ENCODE assay signal across 8 mouse cellular contexts in the genomic region with DNA sequence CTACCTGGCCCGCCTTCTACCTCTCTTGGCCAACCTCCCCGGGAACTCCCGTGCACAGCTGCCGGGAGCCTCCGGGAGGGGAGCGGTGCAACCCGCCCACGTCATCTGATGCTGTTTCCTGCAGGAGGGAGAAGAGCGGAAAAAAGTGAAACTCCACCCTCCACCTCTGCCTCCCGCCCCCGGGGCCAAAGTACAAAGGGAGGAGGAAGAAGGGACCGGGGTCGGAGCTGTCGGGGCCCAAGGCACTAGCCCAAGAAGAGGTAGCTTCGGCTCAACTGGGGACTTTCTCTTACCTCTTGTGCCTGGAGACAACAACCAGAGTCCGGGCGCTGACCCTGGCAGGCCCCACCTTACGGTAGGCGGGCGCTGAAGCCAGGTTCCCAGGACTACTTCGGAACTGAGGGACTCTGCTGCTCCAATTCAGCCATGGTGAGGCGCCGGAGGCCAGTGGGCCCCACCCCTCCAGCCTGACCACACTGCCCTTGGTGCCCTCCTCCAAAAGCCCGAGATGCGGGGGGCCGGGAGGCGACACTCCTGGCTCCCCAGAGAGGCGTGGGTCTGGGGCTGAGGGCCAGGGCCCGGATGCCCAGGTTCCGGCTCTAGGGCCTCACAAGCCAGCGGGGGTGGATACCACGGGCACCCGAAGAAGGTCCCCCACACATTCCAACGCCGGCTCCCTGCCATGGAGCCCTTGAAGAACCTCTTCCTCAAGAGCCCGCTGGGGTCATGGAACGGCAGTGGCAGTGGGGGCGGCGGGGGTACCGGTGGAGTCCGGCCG. TPM values are rescaled to one million over a fixed set of nuclear protein-coding genes. Genes with fewer than 3 reads are reported as not detected.
A peak's percentile ranks its signal among the peaks of the same experiment; 100 is the strongest.
DNase-seq lines count a peak whose midpoint lies in the region; ATAC-seq and TF ChIP-seq lines count a peak whose summit lies in the region.

No protein-coding gene starts in this region.

- peak overlapping the region; percentile 90 for H3K27ac ChIP-seq in left cerebral cortex, adult 2 months

- H3K4me3 ChIP-seq in left cerebral cortex, adult 2 months, result peak overlapping the region; percentile 79

- ATAC-seq in megakaryocyte, adult 5-6 weeks (ENCODE audit: poor library complexity, severe bottlenecking), result peak; percentile 68

- peak; percentile 93 to 97 for DNase-seq in adrenal gland, adult (ENCODE audit: inconsistent age in 2 of 2, low spot score in 1 of 2)
- DNase-seq in embryo, embryonic 10.5 days (ENCODE audit: low spot score), result peak; percentile 84
- DNase-seq in gastrocnemius, postnatal 10 days, result peak; percentile 78
- peak; percentile 26 for DNase-seq in hindlimb bud, embryonic 11.5 days (ENCODE audit: extremely low spot score, low read depth, low spot score)
- peak; percentile 71 to 80 for DNase-seq in left cerebral cortex, adult 2 months (ENCODE audit: extremely low spot score in 1 of 2, low spot score in 2 of 2)
- DNase-seq in right cerebral cortex, adult 18-20 months, result peak; percentile 85
- peak; percentile 71 for DNase-seq in urinary bladder, adult 2 months (ENCODE audit: low spot score)

- intact Hi-C loops in left cerebral cortex, adult 2 months (cut with DNase I), result loop anchor here (2.0 to 5.0 kb wide), 2 partner anchors 53 to 322 kb away; partner anchors contain the start of genes Banf1, Eif1ad and Rela

- no peak for TF ChIP-seq CTCF in left cerebral cortex, adult 2 months (IDR thresholded peaks at IDR 0.05)

RNA-seq across cellular contexts. Expression of gene Pcnx3, which starts 1.0 kb away (rescaled TPM):
- 10 to 100 TPM; 19.5 to 32.5 TPM for total RNA-seq in gastrocnemius, postnatal 10 days (2021)
- 10 to 100 TPM; 77.5 to 80.0 TPM for total RNA-seq in left cerebral cortex, adult 2 months (2021)
- total RNA-seq in megakaryocyte, adult 5-6 weeks (2015), result 25.9 and 33.1 TPM in 2 replicates
- total RNA-seq in megakaryocyte, adult 5-6 weeks (2017), result 19.3 and 19.6 TPM in 2 replicates
- polyA plus RNA-seq in urinary bladder, adult 2 months (2012; rRNA removed), result 40.5 and 53.5 TPM in 2 replicates

RNA-seq across cellular contexts. Expression of gene Map3k11, which starts 1.2 kb away (rescaled TPM):
- 10 to 100 TPM; 19.3 to 25.0 TPM for total RNA-seq in gastrocnemius, postnatal 10 days (2021)
- 10 to 100 TPM; 16.2 to 17.0 TPM for total RNA-seq in left cerebral cortex, adult 2 months (2021)
- 30.3 and 35.3 TPM in 2 replicates for total RNA-seq in megakaryocyte, adult 5-6 weeks (2015)
- total RNA-seq in megakaryocyte, adult 5-6 weeks (2017), result 39.8 and 50.8 TPM in 2 replicates
- 19.9 and 22.0 TPM in 2 replicates for polyA plus RNA-seq in urinary bladder, adult 2 months (2012; rRNA removed)

RNA-seq across cellular contexts. Expression of gene Kcnk7, which starts 14.4 kb away (rescaled TPM):
- not detected for total RNA-seq in gastrocnemius, postnatal 10 days (2021)
- total RNA-seq in left cerebral cortex, adult 2 months (2021), result not detected
- total RNA-seq in megakaryocyte, adult 5-6 weeks (2015), result not detected in 2 replicates
- total RNA-seq in megakaryocyte, adult 5-6 weeks (2017), result not detected in 2 replicates
- 0.13 and 0.25 TPM in 2 replicates for polyA plus RNA-seq in urinary bladder, adult 2 months (2012; rRNA removed)

RNA-seq across cellular contexts. Expression of gene Sipa1, which starts 26.2 kb away (rescaled TPM):
- total RNA-seq in gastrocnemius, postnatal 10 days (2021), result 10 to 100 TPM; 25.5 to 36.6 TPM
- total RNA-seq in left cerebral cortex, adult 2 months (2021), result 10 to 100 TPM; 18.2 to 19.0 TPM
- 50.8 and 65.8 TPM in 2 replicates for total RNA-seq in megakaryocyte, adult 5-6 weeks (2015)
- 50.1 and 78.7 TPM in 2 replicates for total RNA-seq in megakaryocyte, adult 5-6 weeks (2017)
- 17.3 and 19.6 TPM in 2 replicates for polyA plus RNA-seq in urinary bladder, adult 2 months (2012; rRNA removed)

RNA-seq across cellular contexts. Expression of gene Ehbp1l1, which starts 36.4 kb away (rescaled TPM):
- 100 to 1,000 TPM; 280 to 285 TPM for total RNA-seq in gastrocnemius, postnatal 10 days (2021)
- 10 to 100 TPM; 21.1 to 30.7 TPM for total RNA-seq in left cerebral cortex, adult 2 months (2021)
- total RNA-seq in megakaryocyte, adult 5-6 weeks (2015), result 30.8 and 31.0 TPM in 2 replicates
- total RNA-seq in megakaryocyte, adult 5-6 weeks (2017), result 118 and 119 TPM in 2 replicates
- 97.4 and 116 TPM in 2 replicates for polyA plus RNA-seq in urinary bladder, adult 2 months (2012; rRNA removed)

Comparison
In these comparisons a context has a peak if more than half of its experiments do, and no peak if none do; other contexts are left out.
1. Peak in every context shown above with its lines: DNase-seq, ATAC-seq, H3K4me3 ChIP-seq and H3K27ac ChIP-seq.
2. DNase-seq: peak in every context shown above with its lines; median percentile 95 in adrenal gland, adult; 85 in right cerebral cortex, adult 18-20 months; 84 in embryo, embryonic 10.5 days; 78 in gastrocnemius, postnatal 10 days; 76 in left cerebral cortex, adult 2 months; 71 in urinary bladder, adult 2 months; 26 in hindlimb bud, embryonic 11.5 days.